Mouse (Mus musculus) heart, postnatal 10 days (tissue): ENCODE results near the gene Rnft1. TPM values are rescaled to one million over a fixed set of nuclear protein-coding genes. Genes with fewer than 3 reads are reported as not detected.
"Not testable (repeated sequence)": the region's sequence is repeated elsewhere in the genome, so short reads cannot be mapped to it uniquely, and the experiment has no call there.

Experiments used
- DNase-seq, 2 experiments: peaks; one replicate each; pipeline ENCODE4 v3.0.0; 2021
- intact Hi-C: fragments of 180-260 bp; cut with DNase I; formaldehyde crosslinking; loops from one replicate; pipeline ENCODE4 v1.15.1; 2025
- total RNA-seq, 2 experiments: library from RNA; stranded (reverse); gene quantifications; 2 replicates each; pipeline ENCODE4 v1.2.3; 2021

Rnft1 gene
- total RNA-seq = 10 to 100 TPM; 27.2 to 33.0 TPM

DNA sequence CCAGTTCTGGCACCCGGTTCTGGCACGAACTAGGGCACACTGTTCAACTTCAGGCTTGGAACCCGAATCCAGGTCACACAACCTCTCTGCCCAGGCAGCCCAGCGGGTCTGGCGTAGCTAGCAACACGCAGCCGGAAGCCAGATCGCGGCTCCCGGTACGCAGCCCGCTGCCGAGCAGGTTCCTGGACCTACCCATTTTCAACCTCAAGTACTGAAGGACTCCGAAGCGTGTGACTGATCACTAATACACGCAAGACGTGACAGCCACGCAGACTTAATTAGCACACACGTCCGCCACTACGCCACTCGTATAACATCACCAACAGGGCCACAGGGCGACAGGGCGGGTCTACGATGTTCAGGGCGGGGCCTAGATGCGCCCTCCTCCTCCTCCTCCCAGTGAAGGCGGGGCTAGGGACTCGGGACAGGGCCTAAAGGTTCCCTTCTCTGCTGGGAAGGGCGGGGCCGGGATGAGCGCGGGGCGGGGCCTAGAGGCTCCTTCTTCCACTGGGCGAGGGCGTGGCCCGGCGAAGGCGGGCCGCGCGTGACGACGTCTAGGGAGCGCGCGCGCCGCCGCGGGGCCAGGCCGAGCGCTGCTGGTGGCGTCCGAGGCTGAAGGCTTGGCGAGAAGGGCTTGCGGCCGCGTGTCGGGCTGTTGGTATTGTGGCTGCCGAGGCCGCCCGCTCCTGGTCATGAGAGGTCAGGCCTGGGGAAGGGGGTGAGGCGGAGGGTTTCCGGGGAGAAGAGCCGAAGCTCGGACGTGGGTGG, at the start of gene Rnft1:
Rnft1 (plus strand) TSS at position 557 of the 768 bp plus-strand sequence.
- intact Hi-C loops = no loop called here
- peak; percentile 99 to 100 for DNase-seq

DNA sequence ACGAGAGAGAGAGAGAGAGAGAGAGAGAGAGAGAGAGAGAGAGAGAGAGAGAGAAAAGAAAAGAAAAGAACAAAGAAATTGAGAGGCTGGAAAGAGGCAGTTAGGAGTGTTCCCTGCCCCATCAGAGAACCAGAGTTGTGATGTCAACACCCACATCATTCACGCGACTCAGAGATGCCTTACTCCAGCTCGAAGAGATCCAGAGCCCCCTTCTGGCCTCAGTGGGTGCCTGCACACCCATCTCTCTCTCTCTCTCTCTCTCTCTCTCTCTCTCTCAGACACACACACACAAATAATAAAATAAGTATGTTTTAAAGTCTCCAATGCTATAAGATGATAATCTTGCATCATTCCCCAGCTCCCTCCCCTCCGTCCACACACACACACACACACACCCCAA, 47.6 kb upstream of the Rnft1 start:
- DNase-seq = peak; percentile 14 to 21
- intact Hi-C loops = no loop called here

DNA sequence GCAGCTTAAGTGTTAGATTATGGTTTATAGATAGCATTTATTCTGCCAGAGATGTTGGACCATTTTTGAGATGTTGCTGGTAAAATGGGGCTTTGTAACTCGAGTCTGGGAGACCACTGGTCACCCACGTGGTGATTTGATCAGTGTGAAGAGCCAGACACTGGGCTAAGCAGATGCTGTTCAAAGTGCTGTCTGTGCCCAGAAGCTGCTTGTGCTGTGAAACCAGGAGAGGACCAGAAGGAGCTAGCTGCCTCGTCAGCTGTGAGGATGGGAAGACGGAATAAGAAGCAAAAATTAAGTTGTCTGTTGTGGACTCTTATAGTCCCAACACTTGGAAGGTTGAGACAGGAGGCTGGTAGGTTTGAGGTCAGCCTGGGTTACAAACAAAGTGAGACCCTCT, 46.2 kb upstream of the Rnft1 start:
- intact Hi-C loops = no loop called here
- DNase-seq = no peak

DNA sequence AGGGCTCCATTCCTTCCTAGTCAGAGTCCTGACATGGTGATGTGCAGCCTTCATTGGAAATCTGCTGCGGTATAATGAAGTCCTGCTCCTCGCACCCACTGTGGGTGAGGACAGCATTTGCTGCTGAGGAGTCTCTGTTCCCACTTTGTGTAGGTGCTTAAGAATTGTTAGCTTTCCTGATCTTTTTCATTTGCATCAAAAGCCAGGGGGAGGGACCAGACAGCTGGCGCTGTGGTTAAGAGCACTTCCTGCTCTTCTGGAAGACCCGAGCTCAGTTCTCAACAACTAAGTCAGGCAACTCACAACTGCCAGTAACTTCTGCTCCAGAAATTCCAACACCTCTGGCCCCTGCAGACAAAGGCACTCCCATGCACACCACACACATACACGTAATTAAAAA, 43.7 kb upstream of the Rnft1 start:
- no peak for DNase-seq
- intact Hi-C loops = no loop called here

DNA sequence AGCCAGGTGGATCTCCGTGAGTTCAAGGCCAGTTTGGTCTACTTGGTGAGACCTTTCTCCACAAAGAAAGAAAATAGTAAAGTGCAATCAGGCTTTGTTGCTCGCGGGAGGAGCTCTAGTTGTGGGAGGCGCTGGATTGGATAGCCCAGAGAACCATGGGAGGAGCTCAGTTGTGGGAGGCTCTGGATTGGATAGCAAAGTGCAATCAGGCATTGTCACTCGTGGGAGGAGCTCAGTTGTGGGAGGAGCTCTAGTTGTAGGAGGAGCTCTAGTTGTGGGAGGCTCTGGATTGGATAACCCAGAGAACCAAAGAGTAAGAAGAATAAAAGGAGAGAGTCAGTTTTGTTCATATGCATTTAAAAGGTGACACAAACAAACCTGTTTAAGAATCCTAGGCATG, 30.5 kb upstream of the Rnft1 start:
- intact Hi-C loops = no loop called here
- no peak for DNase-seq

DNA sequence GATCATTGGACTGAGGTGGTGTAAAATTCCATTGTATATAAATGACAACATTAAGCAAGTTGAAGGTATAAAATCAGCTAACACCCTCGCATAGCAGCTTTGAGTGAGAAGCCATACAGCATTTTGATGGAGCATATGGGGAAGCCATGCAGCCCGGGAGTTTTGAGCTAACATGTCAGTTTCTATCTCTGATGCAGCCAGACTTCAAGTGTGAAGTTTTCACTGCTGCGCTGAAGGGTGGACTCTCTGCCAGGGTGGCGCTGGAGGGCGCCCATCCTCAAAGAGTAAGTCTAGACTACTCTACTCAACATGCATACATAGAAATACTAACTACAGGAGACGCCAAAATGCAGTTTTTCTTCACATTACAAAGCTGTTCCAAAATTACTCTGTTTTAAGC, 26.9 kb upstream of the Rnft1 start:
- no peak for DNase-seq
- intact Hi-C loops = no loop called here

DNA sequence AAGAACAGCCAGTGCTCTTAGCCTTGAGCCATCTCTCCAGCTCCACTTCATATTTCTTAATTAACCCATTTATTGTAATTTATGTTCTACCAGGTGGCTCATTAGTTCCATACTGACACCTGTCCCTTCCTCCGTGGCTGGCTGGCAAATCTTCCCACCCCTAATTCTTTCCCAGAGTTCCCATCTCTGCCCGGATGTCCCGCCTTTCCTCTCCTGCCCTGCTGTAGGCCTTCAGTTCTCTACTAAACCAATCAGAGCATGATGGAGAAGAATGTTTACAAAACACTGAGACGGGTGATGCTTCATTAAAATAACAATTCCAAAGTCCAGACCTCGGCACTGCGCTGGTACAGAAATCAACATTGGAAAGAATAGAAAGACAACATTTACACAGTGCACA, 25.6 kb upstream of the Rnft1 start:
- intact Hi-C loops = no loop called here
- no peak for DNase-seq

DNA sequence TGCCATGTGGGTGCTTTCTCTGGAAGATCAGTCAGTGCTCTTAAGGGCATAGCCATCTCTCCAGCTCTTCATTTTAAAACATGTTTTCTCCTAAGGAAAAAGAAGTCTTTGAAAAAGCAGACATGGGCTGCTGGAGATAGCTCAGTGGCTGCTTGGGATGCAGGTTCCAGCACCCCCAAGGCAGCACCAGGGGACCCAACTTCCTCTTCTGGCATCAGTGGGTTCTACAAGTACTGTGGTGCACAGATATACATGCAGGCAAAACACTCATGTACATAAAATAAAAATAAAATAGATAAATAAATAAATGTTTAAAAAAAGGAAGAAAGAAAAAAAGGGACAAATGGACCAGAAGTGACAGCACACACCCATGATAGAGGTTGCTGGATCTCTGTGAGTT, 21.9 kb upstream of the Rnft1 start:
- intact Hi-C loops = no loop called here
- no peak for DNase-seq

DNA sequence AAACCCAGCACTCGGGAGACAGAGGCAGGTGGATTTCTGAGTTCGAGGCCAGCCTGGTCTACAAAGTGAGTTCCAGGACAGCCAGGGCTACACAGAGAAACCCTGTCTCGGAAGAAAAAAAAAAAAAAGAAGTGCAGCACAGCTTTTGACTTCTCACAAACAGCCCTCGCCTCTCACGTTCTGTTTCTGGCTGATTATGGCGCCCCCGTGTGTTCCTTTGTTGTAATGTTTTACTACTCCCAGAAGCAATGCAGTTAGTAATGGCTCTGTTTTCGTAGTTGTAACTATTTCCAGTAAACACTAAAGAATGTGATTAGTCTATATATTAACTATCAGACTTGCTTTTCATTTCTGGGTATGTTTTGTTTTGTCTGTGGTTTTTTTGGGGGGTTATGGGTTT, 20.2 kb upstream of the Rnft1 start:
- peak; percentile 70 to 85 for DNase-seq
- intact Hi-C loops = not testable (repeated sequence)

DNA sequence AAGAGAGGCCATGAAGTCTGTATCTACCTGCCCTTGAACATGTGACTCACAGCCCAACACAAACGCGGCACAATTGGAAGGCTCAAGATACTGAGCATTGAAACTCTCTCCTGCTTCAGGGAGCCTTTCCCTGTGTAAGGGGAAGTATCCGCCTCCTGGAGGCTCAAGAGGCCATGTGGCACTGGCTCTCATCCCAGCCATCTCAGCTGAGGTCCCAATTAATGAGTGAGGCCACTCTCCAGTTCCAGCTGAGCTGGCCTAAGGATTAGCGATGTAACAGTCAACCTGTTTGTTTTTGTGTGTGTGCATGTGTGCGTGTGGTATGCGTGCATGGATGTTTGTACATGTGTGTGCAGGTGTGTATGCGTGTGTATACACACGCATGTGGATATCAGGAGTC, 16.1 kb upstream of the Rnft1 start:
- intact Hi-C loops = no loop called here
- peak in 1 of 2 experiments; percentile 26 for DNase-seq

DNA sequence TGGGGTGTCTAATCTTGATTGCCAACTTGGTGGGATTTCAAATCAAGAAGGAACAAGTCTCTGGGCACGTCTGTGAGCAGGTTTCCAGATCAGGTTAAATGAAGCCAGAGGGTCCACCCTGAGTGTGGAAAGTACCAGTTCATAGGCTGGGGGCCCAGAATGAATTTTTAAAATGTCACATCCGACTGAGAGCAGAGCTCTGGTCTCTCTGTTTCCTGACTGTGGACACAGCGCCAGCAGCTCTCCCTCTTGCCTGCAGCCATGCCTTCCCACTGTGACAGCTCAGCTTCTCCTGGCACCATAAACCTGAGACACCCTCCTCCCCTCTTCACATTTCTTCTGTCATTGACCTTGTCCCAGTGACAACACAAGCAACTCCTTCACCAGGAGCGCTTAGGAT, 15.5 kb upstream of the Rnft1 start:
- DNase-seq = no peak
- intact Hi-C loops = no loop called here

DNA sequence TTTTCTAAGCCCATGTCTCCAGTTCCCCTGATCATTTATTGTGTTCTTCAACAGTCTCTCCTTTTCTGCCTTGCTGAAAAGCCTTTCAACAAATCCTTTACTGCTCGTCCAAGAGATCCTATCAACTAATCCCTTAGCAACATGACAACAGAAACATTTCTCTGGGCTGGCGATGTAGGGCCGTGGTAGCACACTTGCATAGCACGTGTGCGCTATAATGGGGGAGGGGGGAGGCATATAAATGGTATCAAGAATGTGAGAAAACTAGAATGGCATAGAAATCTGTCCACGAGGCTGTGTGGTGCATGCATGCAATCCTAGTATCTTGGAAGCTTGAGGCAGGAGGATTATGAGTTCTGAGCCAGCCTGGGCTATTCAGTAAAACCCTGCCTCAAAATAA, 12.7 kb upstream of the Rnft1 start:
- intact Hi-C loops = no loop called here
- peak in 1 of 2 experiments; percentile 26 for DNase-seq

DNA sequence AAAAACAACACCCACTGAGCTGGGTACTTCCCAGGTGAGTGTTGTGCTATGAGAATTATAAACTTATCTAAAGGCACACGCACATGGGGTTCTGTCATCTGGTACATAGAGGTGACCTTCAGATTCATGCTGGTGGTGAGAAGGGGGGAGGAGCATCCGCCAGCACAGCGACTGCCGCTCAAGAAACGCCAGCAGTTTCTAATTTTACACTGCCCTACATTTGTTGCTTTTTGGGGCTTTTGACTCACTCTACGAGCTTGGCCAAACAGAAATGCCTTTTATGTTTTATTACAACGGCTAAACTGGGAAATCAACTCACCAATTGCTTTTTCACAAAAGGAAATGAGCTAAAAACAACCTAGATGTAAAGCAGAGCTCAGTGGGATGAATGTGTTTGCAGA, 11.7 kb upstream of the Rnft1 start:
- intact Hi-C loops = no loop called here
- peak; percentile 57 to 61 for DNase-seq

DNA sequence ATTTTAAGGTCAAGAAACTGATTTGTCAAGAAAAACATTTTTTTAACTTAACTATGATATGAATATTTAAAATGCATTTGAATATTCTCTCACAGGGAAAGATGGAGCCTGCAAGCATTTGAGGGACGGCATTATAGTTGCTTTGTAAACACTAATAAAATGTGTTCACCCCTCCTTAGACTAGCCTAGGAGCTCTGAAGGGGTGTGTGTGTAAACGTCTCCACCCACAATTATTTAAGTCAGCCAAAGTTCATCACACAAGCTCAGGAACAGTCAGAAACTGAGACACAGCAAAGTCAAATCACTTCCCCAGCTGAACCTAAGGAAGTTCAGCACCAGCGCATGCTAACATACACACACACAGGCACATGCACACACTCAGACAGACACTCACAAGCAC, 10.9 kb upstream of the Rnft1 start:
- intact Hi-C loops = no loop called here
- no peak for DNase-seq

DNA sequence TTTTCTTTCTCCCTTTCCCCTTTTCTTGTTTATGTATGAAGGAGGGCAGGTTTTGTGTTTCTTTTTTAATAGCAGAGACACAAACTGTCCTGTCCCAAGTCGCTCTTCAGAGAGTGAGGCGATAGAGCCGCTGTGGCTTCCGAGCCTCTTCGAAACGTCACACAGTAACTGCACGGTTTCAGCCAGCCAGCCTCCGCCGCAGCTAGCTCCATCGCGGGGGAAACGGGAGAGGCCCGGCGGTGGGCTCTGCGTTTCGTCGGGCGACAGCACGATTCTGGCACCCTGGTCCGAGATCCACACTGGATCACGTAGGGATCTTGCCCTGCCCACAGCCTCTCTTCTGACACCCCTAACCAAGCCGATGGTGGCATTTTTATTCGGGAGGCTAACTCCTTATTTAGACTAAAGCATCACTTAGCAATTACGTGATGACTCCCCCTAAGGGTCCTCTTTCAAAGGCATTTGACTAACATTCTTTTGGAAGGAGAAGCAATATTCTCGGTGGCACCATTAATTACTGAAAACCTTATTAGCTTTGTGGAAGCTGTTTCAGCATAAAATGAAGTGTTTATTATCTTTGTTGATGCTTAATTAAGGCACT, 553 bp downstream of the Rnft1 start:
- intact Hi-C loops = no loop called here
- DNase-seq = peak in 1 of 2 experiments; percentile 60

DNA sequence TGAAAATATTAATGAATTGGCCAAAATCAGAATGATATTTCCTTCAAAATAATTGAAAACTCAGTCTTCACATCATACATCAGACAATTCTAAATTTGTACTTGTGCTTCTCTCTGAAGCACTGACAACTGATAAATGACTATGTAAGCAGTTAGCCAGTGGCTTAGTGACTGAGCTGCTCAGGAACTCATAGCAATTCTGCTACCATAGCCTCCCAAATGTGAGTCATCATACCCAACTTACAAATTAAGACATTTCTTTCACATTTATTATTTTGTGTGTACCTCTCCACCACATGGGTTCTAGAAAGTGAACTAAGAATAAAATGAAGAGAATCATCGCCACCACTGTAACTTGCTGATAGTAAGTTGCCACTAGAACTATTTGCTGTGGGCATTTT, 6.3 kb downstream of the Rnft1 start:
- intact Hi-C loops = no loop called here
- no peak for DNase-seq

DNA sequence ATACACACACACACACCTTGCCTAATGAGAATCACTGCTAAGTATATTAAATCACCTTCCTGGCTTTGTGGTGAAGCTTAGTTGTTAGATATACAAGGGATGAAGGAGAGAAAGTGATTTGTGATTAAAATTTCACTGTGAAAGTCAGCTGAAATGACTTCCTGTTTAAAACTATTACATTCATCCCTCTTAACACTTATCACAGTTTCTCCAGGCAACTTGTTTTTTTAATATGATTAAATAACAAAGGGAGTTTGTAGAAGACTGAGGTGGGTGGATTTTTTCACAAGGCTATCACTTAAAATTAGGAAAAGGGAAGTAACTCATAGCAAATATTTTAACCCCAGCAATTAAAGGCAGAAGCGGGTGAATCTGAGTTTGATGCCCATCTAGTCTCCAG, 12.9 kb downstream of the Rnft1 start:
- no peak for DNase-seq
- intact Hi-C loops = no loop called here

DNA sequence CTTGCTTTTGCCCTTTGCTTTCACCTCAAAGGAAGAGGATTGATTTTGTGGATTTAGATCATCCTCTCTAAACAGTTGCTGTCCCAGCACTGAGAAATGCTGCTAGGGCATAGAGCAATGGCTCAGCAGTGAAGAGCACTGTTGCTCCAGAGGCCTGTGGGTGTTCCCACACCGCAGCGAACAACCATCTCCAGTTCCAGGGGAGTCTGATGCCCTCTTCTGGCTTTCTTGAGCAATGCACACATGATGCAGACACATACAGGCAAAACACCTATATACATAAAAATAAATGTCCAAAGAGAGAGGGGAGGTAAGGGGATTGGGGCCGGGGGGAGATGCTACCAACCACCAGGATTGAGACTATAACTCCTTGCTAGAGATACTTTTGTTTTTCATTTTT, 13.5 kb downstream of the Rnft1 start:
- intact Hi-C loops = no loop called here
- no peak for DNase-seq

DNA sequence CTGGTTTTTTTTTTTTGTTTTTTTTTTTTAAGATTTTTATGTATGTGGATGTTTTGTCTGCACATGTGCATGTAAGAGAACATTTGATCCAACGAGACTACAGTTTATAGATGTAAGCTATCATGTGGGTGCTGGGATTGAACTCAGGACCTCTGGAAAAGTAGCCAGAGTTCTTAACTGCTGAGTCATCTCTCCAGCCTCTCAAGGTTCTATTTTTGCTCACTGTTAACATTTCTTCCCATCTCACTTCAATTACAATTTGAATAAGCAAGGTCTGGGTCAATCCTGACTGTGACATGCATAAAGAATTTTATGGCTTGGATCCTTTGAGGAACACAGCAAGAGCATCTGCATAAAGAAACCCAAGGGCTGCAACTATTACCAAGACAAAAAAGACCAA, 16.3 kb downstream of the Rnft1 start:
- intact Hi-C loops = no loop called here
- no peak for DNase-seq

DNA sequence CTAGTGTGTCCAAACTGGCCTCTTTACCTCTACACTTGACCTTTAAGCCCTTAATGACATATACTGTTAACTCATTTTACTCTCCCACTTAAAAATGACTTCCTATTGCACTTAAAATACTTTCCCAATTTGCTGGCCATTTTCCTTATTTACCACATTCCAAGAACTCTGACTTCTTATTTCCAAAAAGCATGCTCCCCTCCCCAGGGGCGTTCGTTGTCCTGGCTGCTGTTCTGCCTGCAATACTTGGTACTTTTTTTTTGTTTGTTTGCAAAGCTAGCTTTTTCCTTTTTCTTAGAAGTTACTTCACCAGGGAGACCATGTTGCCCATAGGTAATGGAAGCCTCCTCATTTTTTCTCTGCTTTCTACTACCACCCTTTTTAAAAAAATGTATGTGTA, 18.7 kb downstream of the Rnft1 start:
- no peak for DNase-seq

DNA sequence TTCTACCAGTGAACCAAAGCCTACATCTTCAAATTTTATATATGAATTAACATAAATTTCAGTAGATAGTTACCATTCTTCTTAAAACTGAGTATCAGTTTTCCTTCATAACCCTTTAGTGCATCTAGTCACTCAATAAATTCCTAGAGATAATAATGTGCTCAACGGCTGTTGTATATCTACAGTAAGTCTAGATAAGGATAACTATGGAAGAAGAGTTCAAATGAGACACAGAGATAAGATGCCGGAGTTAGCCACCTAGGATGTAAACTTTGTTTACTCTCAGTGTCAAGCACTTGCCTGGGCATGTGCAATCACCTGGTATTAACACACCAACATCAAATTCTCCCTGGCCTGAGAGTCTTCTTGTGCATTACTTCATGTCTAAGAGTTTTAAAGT, 22.9 kb downstream of the Rnft1 start:
- intact Hi-C loops = no loop called here

More for the DNA sequence above, 18.7 kb downstream of the Rnft1 start:
- intact Hi-C loops = no loop called here

DNA sequence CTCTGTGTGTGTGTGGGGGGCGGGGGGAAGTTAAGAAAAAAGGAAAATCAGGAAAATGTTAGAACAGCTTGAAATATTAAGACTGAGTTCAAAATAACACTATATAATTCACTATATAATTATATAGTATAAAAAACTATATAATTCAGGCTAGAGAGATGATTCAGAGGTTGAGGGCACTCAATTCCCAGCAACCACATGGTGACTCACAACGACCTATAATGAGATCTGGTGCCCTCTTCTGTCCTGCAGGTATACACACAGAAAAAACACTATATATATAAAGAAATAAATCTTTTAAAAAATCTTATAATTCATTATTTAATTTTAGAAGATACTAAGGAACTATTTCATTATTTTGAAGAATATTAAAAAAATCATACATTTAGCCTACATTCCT, 23.5 kb downstream of the Rnft1 start:
- no peak for DNase-seq
- intact Hi-C loops = no loop called here

More for the DNA sequence above, 22.9 kb downstream of the Rnft1 start:
- no peak for DNase-seq

DNA sequence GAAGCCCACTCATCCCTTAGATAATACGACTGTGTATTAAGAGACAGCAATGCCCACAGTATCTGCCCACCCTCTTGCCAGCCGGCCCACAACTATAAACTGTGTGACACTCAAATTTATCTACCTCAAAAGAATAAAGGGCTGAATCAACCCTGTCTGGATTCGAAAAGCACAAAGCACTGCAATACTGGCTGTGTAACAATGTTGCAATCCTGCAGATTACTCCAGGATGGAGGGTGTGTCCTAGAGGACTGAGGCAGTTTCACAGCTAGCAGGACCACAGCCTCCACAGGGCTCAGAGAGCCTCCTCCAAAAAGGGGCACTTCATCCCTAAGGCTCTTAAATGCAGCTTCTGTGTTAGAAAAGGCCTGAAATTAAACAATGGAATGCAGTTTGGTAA, 32.2 kb downstream of the Rnft1 start:
- intact Hi-C loops = no loop called here
- no peak for DNase-seq
